Mouse (Mus musculus): ENCODE results near the gene Olfr279. TPM values are rescaled to one million over a fixed set of nuclear protein-coding genes. Genes with fewer than 3 reads are reported as not detected.

Olfr279 gene
- polyA plus RNA-seq, 1 experiment, result 0.03 TPM

- 69% methylated on average over 4 of the region's 4 CpGs for WGBS
- TF ChIP-seq POLR2A (IDR thresholded peaks at IDR 0.05; ENCODE audit: borderline replicate concordance, insufficient read depth, low read length) (no peak), CTCF (IDR thresholded peaks at IDR 0.05; ENCODE audit: borderline replicate concordance, insufficient read depth, low read depth, low read length) (no peak)
These were observed 45.7 kb downstream of the Olfr279 start for GRCm38 (mm10) chr15:98537923-98538322.

GRCm38 (mm10) chr15:98541064-98541463 is 48.9 kb downstream of the Olfr279 start:
- Histone ChIP-seq H3K4me3 (replicated peaks; ENCODE audit: insufficient read depth, low read depth, low read length) (no peak overlapping the region), H3K27ac (ENCODE audit: insufficient read depth, low read length) (no peak overlapping the region), H3K4me1 (ENCODE audit: control insufficient read depth, insufficient read depth, low read length) (no peaks in the 10 kb centered on the region; the same call in 1 of the 2 replicates), H3K27me3 (ENCODE audit: control insufficient read depth, insufficient read depth, low read length) (no peaks in the 10 kb centered on the region)
- DNase-seq, result no peak
- TF ChIP-seq POLR2A (IDR thresholded peaks at IDR 0.05; ENCODE audit: borderline replicate concordance, insufficient read depth, low read length), result no peak
- TF ChIP-seq CTCF (IDR thresholded peaks at IDR 0.05; ENCODE audit: borderline replicate concordance, insufficient read depth, low read depth, low read length), result no peak
- 84% methylated on average over 6 of the region's 6 CpGs for WGBS

More at GRCm38 (mm10) chr15:98537923-98538322, 45.7 kb downstream of the Olfr279 start:
- Histone ChIP-seq H3K27me3 (ENCODE audit: control insufficient read depth, insufficient read depth, low read length) (no peaks in the 10 kb centered on the region), H3K4me1 (ENCODE audit: control insufficient read depth, insufficient read depth, low read length) (no peaks in the 10 kb centered on the region; the same call in 1 of the 2 replicates), H3K4me3 (replicated peaks; ENCODE audit: insufficient read depth, low read depth, low read length) (no peak overlapping the region), H3K27ac (ENCODE audit: insufficient read depth, low read length) (no peak overlapping the region)
- no peak for DNase-seq

GRCm38 (mm10) chr15:98543341-98543740 is 51.1 kb downstream of the Olfr279 start:
- WGBS, result 77% methylated on average over 4 of the region's 4 CpGs
- TF ChIP-seq CTCF (IDR thresholded peaks at IDR 0.05; ENCODE audit: borderline replicate concordance, insufficient read depth, low read depth, low read length) (no peak), POLR2A (IDR thresholded peaks at IDR 0.05; ENCODE audit: borderline replicate concordance, insufficient read depth, low read length) (no peak)
- Histone ChIP-seq H3K27ac (ENCODE audit: insufficient read depth, low read length) (no peak overlapping the region), H3K4me3 (replicated peaks; ENCODE audit: insufficient read depth, low read depth, low read length) (no peak overlapping the region), H3K27me3 (ENCODE audit: control insufficient read depth, insufficient read depth, low read length) (no peaks in the 10 kb centered on the region), H3K4me1 (ENCODE audit: control insufficient read depth, insufficient read depth, low read length) (peaks cover 6% of the 10 kb centered on the region; the same call in 1 of the 2 replicates)
- DNase-seq, result no peak

- H3K4me1 ChIP-seq (ENCODE audit: control insufficient read depth, insufficient read depth, low read length), result peaks cover 6% of the 10 kb centered on the region; the same call in 1 of the 2 replicates
- H3K27ac ChIP-seq (ENCODE audit: insufficient read depth, low read length), result no peak overlapping the region
- TF ChIP-seq POLR2A (IDR thresholded peaks at IDR 0.05; ENCODE audit: borderline replicate concordance, insufficient read depth, low read length) (no peak), CTCF (IDR thresholded peaks at IDR 0.05; ENCODE audit: borderline replicate concordance, insufficient read depth, low read depth, low read length) (no peak)
- 98% methylated on average over 3 of the region's 3 CpGs for WGBS
- DNase-seq, result no peak
- H3K27me3 ChIP-seq (ENCODE audit: control insufficient read depth, insufficient read depth, low read length), result no peaks in the 10 kb centered on the region
- no peak overlapping the region for H3K4me3 ChIP-seq (replicated peaks; ENCODE audit: insufficient read depth, low read depth, low read length)
These were observed 52.9 kb downstream of the Olfr279 start for GRCm38 (mm10) chr15:98545151-98545550.

- no peak for DNase-seq
- WGBS, result 83% methylated on average over 5 of the region's 5 CpGs
- H3K4me3 ChIP-seq (replicated peaks; ENCODE audit: insufficient read depth, low read depth, low read length), result no peak overlapping the region
- TF ChIP-seq POLR2A (IDR thresholded peaks at IDR 0.05; ENCODE audit: borderline replicate concordance, insufficient read depth, low read length) (no peak), CTCF (IDR thresholded peaks at IDR 0.05; ENCODE audit: borderline replicate concordance, insufficient read depth, low read depth, low read length) (no peak)
- H3K4me1 ChIP-seq (ENCODE audit: control insufficient read depth, insufficient read depth, low read length), result peaks cover 6% of the 10 kb centered on the region; the same call in 1 of the 2 replicates
- H3K27me3 ChIP-seq (ENCODE audit: control insufficient read depth, insufficient read depth, low read length), result no peaks in the 10 kb centered on the region
- H3K27ac ChIP-seq (ENCODE audit: insufficient read depth, low read length), result no peak overlapping the region
These were observed 54.6 kb downstream of the Olfr279 start for GRCm38 (mm10) chr15:98546843-98547242.

Other genes starting within 250 kb of the Olfr279 start
- gene H1fnt, start 235.1 kb upstream of the Olfr279 start, polyA plus RNA-seq (2012; rRNA removed), result not detected in 2 replicates
- 10.1 and 11.0 TPM in 2 replicates for gene Zfp641, start 196.2 kb upstream of the Olfr279 start, polyA plus RNA-seq (2012; rRNA removed)
- not detected in 2 replicates for gene Olfr285, start 175.0 kb upstream of the Olfr279 start, polyA plus RNA-seq (2012; rRNA removed)
- gene Olfr284, start 151.4 kb upstream of the Olfr279 start, polyA plus RNA-seq (2012; rRNA removed), result not detected in 2 replicates
- gene Olfr283, start 111.5 kb upstream of the Olfr279 start, polyA plus RNA-seq (2012; rRNA removed), result not detected in 2 replicates
- not detected in 2 replicates for gene Olfr282, start 61.2 kb upstream of the Olfr279 start, polyA plus RNA-seq (2012; rRNA removed)
- gene Olfr281, start 39.8 kb upstream of the Olfr279 start, polyA plus RNA-seq (2012; rRNA removed), result not detected in 2 replicates
- not detected in 2 replicates for gene OR5BS1P, start 22.5 kb upstream of the Olfr279 start, polyA plus RNA-seq (2012; rRNA removed)
- gene Lalba, start 9.7 kb upstream of the Olfr279 start, polyA plus RNA-seq (2012; rRNA removed), result 0.34 TPM in 1 of 2 replicates, not detected in the other
- gene Kansl2, start 41.9 kb downstream of the Olfr279 start, polyA plus RNA-seq (2012; rRNA removed), result 60.7 and 62.4 TPM in 2 replicates
- 24.1 and 24.2 TPM in 2 replicates for gene Ccnt1, start 78.5 kb downstream of the Olfr279 start, polyA plus RNA-seq (2012; rRNA removed)
- not detected in 2 replicates for gene 4930415O20Rik, start 78.6 kb downstream of the Olfr279 start, polyA plus RNA-seq (2012; rRNA removed)
- 31.1 and 31.3 TPM in 2 replicates for gene Adcy6, start 117.7 kb downstream of the Olfr279 start, polyA plus RNA-seq (2012; rRNA removed)
- 65.4 and 69.7 TPM in 2 replicates for gene Cacnb3, start 138.4 kb downstream of the Olfr279 start, polyA plus RNA-seq (2012; rRNA removed)
- gene Ddx23, start 170.5 kb downstream of the Olfr279 start, polyA plus RNA-seq (2012; rRNA removed), result 69.4 and 71.7 TPM in 2 replicates
- gene Rnd1, start 185.1 kb downstream of the Olfr279 start, polyA plus RNA-seq (2012; rRNA removed), result 42.4 and 47.4 TPM in 2 replicates
- gene Ccdc65, start 215.8 kb downstream of the Olfr279 start, polyA plus RNA-seq (2012; rRNA removed), result 4.8 TPM in 2 replicates
- 4.1 and 4.7 TPM in 2 replicates for gene Fkbp11, start 235.8 kb downstream of the Olfr279 start, polyA plus RNA-seq (2012; rRNA removed)